Mouse (Mus musculus): ENCODE data around the gene Slc22a20.

GRCm38 (mm10) chr19:6028991-6029390, 43.0 kb upstream of the Slc22a20 start:
- TF ChIP-seq E2F4 (IDR thresholded peaks at IDR 0.05; ENCODE audit: insufficient read depth) (no peak), MYOD1 (IDR thresholded peaks at IDR 0.05; ENCODE audit: control insufficient read depth in 1 of 3, insufficient read length in 2 of 3, low read depth in 2 of 3) (no peak), POLR2A (IDR thresholded peaks at IDR 0.05; ENCODE audit: insufficient read length, low read depth) (no peak), MAX (IDR thresholded peaks at IDR 0.05; ENCODE audit: low read depth) (no peak), USF1 (IDR thresholded peaks at IDR 0.05; ENCODE audit: low read depth) (no peak), TCF12 (IDR thresholded peaks at IDR 0.05; ENCODE audit: insufficient read depth, poor library complexity, severe bottlenecking) (no peak), TCF3 (IDR thresholded peaks at IDR 0.05; ENCODE audit: insufficient read length, low read depth) (no peak), POLR2AphosphoS2 (IDR thresholded peaks at IDR 0.05; ENCODE audit: insufficient read length, low read depth) (no peak)
